Mouse (Mus musculus) MEL (cell line): Measurements from ENCODE around the gene Adam19. TPM values are rescaled to one million over a fixed set of nuclear protein-coding genes. Genes with fewer than 3 reads are reported as not detected.

ENCODE experiments used
- DNase-seq: peaks from one replicate; pipeline ENCODE4 v3.0.0; 2011; ENCODE audit warnings: low read depth, low spot score
- H3K27ac ChIP-seq: 2 replicates; pipeline ENCODE4 v1.5.1; 2012; ENCODE audit warnings: low read depth, mild to moderate bottlenecking, control low read depth, low read length, moderate library complexity; ENCODE audit not compliant: control insufficient read depth
- H3K27me3 ChIP-seq, 2 experiments: fragments of 150-350 bp in 1 of 2; sonication (generic) in 1 of 2; 2 replicates each; pipeline ENCODE4 v1.6.1; 2012; ENCODE audit warnings: low read length in 2 of 2, mild to moderate bottlenecking in 2 of 2, improper control_type of control experiment in 1 of 2, moderate library complexity in 1 of 2; ENCODE audit not compliant: insufficient read depth in 2 of 2, control insufficient read depth in 1 of 2
- H3K36me3 ChIP-seq, 2 experiments: 2 replicates each; pipeline ENCODE4 v1.6.1; 2012 to 2014; ENCODE audit warnings: low read length in 2 of 2, improper control_type of control experiment in 1 of 2, inconsistent platforms in 1 of 2, mild to moderate bottlenecking in 1 of 2; ENCODE audit not compliant: insufficient read depth in 2 of 2, control insufficient read depth in 1 of 2
- H3K4me1 ChIP-seq, 2 experiments: fragments of 150-350 bp in 1 of 2; sonication (generic) in 1 of 2; 2 replicates each; pipeline ENCODE4 v1.6.1; 2012; ENCODE audit warnings: low read length in 2 of 2, improper control_type of control experiment in 1 of 2, mild to moderate bottlenecking in 1 of 2; ENCODE audit not compliant: insufficient read depth in 2 of 2, control insufficient read depth in 1 of 2
- H3K4me3 ChIP-seq, 2 experiments: fragments of 150-350 bp in 1 of 2; sonication (generic) in 1 of 2; 2 replicates each; pipeline ENCODE4 v1.5.1; 2012; ENCODE audit warnings: low read depth in 2 of 2, low read length in 2 of 2, mild to moderate bottlenecking in 2 of 2, moderate library complexity in 2 of 2, control low read depth in 1 of 2, improper control_type of control experiment in 1 of 2; ENCODE audit not compliant: control insufficient read depth in 1 of 2, insufficient read depth in 1 of 2
- H3K79me2 ChIP-seq: 2 replicates; pipeline ENCODE4 v1.6.1; 2012; ENCODE audit warnings: mild to moderate bottlenecking, low read length, moderate library complexity; ENCODE audit not compliant: control insufficient read depth, poor library complexity, insufficient read depth
- H3K9ac ChIP-seq: 2 replicates; pipeline ENCODE4 v1.6.1; 2012; ENCODE audit warnings: low read depth, mild to moderate bottlenecking, control low read depth, low read length, moderate library complexity; ENCODE audit not compliant: control insufficient read depth, poor library complexity, severe bottlenecking
- H3K9me3 ChIP-seq: fragments of 150-350 bp; sonication (generic); replicated peaks from 2 replicates; pipeline ENCODE4 v1.6.1; 2012; ENCODE audit warnings: mild to moderate bottlenecking, low read length, improper control_type of control experiment, moderate library complexity; ENCODE audit not compliant: insufficient read depth
- CHD1 ChIP-seq: IDR thresholded peaks from 2 replicates; pipeline ENCODE4 v1.6.1; 2012; ENCODE audit warnings: low read depth, mild to moderate bottlenecking, inconsistent platforms, low read length, improper control_type of control experiment
- ELF1 ChIP-seq: IDR thresholded peaks from 2 replicates; pipeline ENCODE4 v1.6.1; 2014; ENCODE audit warnings: low read depth, mild to moderate bottlenecking, inconsistent platforms, low read length, improper control_type of control experiment, moderate library complexity
- ETS1 ChIP-seq: IDR thresholded peaks from 2 replicates; pipeline ENCODE4 v1.6.1; 2012; ENCODE audit warnings: low read depth, mild to moderate bottlenecking, inconsistent platforms, low read length, improper control_type of control experiment, moderate library complexity
- GATA1 ChIP-seq: IDR thresholded peaks from 2 replicates; pipeline ENCODE4 v1.6.1; 2011; ENCODE audit warnings: low read depth, low read length, improper control_type of control experiment
- HCFC1 ChIP-seq: IDR thresholded peaks from 2 replicates; pipeline ENCODE4 v1.6.1; 2012; ENCODE audit warnings: low read depth, mild to moderate bottlenecking, inconsistent platforms, low read length, improper control_type of control experiment, moderate library complexity
- JUND ChIP-seq: IDR thresholded peaks from 2 replicates; pipeline ENCODE4 v1.6.1; 2011; ENCODE audit warnings: low read depth, mild to moderate bottlenecking, improper control_type of control experiment, low read length
- MAFK ChIP-seq: IDR thresholded peaks from 2 replicates; pipeline ENCODE4 v1.6.1; 2011; ENCODE audit warnings: low read depth, mild to moderate bottlenecking, low read length, improper control_type of control experiment, borderline replicate concordance
- MAZ ChIP-seq: IDR thresholded peaks from 2 replicates; pipeline ENCODE4 v1.6.1; 2012; ENCODE audit warnings: low read depth, mild to moderate bottlenecking, inconsistent platforms, low read length, improper control_type of control experiment
- MEF2A ChIP-seq: IDR thresholded peaks from 2 replicates; pipeline ENCODE4 v1.6.1; 2014; ENCODE audit warnings: low read depth, mild to moderate bottlenecking, inconsistent platforms, low read length, improper control_type of control experiment; ENCODE audit not compliant: poor library complexity, insufficient replicate concordance, severe bottlenecking; ENCODE audit errors: extremely low read depth
- NRF1 ChIP-seq: IDR thresholded peaks from 2 replicates; pipeline ENCODE4 v1.6.1; 2014; ENCODE audit warnings: low read depth, mild to moderate bottlenecking, inconsistent platforms, low read length, improper control_type of control experiment, moderate library complexity; ENCODE audit not compliant: poor library complexity, insufficient read depth, severe bottlenecking
- POLR2AphosphoS2 ChIP-seq: IDR thresholded peaks from 2 replicates; pipeline ENCODE4 v1.6.1; 2011; ENCODE audit warnings: low read length, improper control_type of control experiment
- POLR2AphosphoS5 ChIP-seq: IDR thresholded peaks from 2 replicates; pipeline ENCODE4 v1.6.1; 2012; ENCODE audit warnings: low read depth, borderline replicate concordance, mild to moderate bottlenecking, inconsistent platforms, low read length, moderate library complexity, mixed read lengths
- RCOR1 ChIP-seq: IDR thresholded peaks from 2 replicates; pipeline ENCODE4 v1.6.1; 2012; ENCODE audit warnings: low read depth, mild to moderate bottlenecking, inconsistent platforms, low read length, improper control_type of control experiment
- SMC3 ChIP-seq: IDR thresholded peaks from 2 replicates; pipeline ENCODE4 v1.6.1; 2011; ENCODE audit warnings: low read depth, low read length, improper control_type of control experiment
- UBTF ChIP-seq: IDR thresholded peaks from 2 replicates; pipeline ENCODE4 v1.6.1; 2012; ENCODE audit warnings: low read depth, mild to moderate bottlenecking, inconsistent platforms, low read length, improper control_type of control experiment, moderate library complexity, borderline replicate concordance; ENCODE audit not compliant: insufficient read depth
- USF1 ChIP-seq: IDR thresholded peaks from 2 replicates; pipeline ENCODE4 v1.6.1; 2014; ENCODE audit warnings: low read depth, mild to moderate bottlenecking, inconsistent platforms, low read length, improper control_type of control experiment, moderate library complexity
- USF2 ChIP-seq, 2 experiments: IDR thresholded peaks; 2 replicates each; pipeline ENCODE4 v1.6.1; 2011 to 2012; ENCODE audit warnings: improper control_type of control experiment in 2 of 2, low read length in 2 of 2, borderline replicate concordance in 1 of 2, inconsistent platforms in 1 of 2, low read depth in 1 of 2, mild to moderate bottlenecking in 1 of 2; ENCODE audit not compliant: insufficient read depth in 1 of 2
- ZC3H11A ChIP-seq: IDR thresholded peaks from 2 replicates; pipeline ENCODE4 v1.6.1; 2012; ENCODE audit warnings: low read depth, mild to moderate bottlenecking, inconsistent platforms, low read length, improper control_type of control experiment
- ZKSCAN1 ChIP-seq: IDR thresholded peaks from 2 replicates; pipeline ENCODE4 v1.6.1; 2012; ENCODE audit warnings: low read depth, mild to moderate bottlenecking, inconsistent platforms, low read length, improper control_type of control experiment, moderate library complexity
- ZMIZ1 ChIP-seq: IDR thresholded peaks from 2 replicates; pipeline ENCODE4 v1.6.1; 2012; ENCODE audit warnings: low read depth, mild to moderate bottlenecking, inconsistent platforms, low read length, improper control_type of control experiment, moderate library complexity
- ZNF384 ChIP-seq: IDR thresholded peaks from 2 replicates; pipeline ENCODE4 v1.6.1; 2012; ENCODE audit warnings: low read depth, mild to moderate bottlenecking, inconsistent platforms, low read length, improper control_type of control experiment
- polyA plus RNA-seq, 2 experiments: library from polyadenylated mRNA; stranded (reverse) in 1 of 2; unstranded in 1 of 2; fragments of >175 nt in 1 of 2; fragments of >200 nt in 1 of 2; gene quantifications; 2 replicates each; pipeline versions ENCODE4 v1.2.1 to v1.2.4; 2012; ENCODE audit warnings: low replicate concordance in 2 of 2, low read depth in 1 of 2; ENCODE audit not compliant: insufficient read length in 2 of 2, insufficient read depth in 1 of 2, missing spikeins in 1 of 2
- total RNA-seq: library from RNA; depleted of rRNA; stranded (reverse); fragments of 300-350 nt; gene quantifications from 2 replicates; pipeline ENCODE4 v1.2.3, GENCODE M21; 2012

Adam19 gene
- total and polyA plus RNA-seq, 3 experiments: 0.12 to 0.19 TPM; not detected in 1

DNA sequence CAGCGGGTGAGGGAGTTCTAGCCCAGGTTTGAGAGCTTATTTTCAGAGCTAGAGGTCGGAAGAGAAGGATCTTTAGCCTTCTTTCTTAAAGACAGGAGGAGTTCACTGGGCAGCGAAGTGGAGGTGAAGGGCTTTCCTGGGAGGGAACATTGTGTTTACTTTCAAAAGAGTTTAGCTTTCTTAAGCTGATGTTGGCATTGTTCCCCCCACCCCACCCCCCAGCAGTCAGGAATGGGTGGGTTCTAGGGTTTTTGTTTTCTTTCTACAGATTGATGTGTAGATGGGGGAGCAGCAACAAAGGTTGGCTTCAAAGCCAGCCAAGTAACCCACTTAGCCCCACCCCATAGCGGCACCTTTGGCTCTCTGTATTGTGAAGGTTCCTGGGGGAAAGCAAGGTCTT is 59.2 kb downstream of the Adam19 start:
- Histone ChIP-seq H3K4me3 (no peak overlapping the region), H3K4me1 (no peaks in the 10 kb centered on the region), H3K9me3 (no peaks in the 10 kb centered on the region)
- TF ChIP-seq ZKSCAN1 (no peak), USF1 (no peak), UBTF (no peak), CHD1 (no peak), MAZ (no peak), POLR2AphosphoS2 (no peak), SMC3 (no peak), GATA1 (no peak), ELF1 (no peak), USF2 (IDR thresholded peaks at IDR 0.05; ENCODE audit: borderline replicate concordance in 1 of 2, insufficient read depth in 1 of 2, low read depth in 1 of 2, low read length in 2 of 2) (no peak), MAFK (no peak), ZC3H11A (no peak), ETS1 (no peak), HCFC1 (no peak), MEF2A (no peak), JUND (no peak), RCOR1 (no peak), ZMIZ1 (no peak)
- TF ChIP-seq, all 39 proteins: peak for 0
- no peaks in the 10 kb centered on the region for H3K36me3 ChIP-seq
- no peak overlapping the region for H3K9ac ChIP-seq
- no peak for DNase-seq
- no peak overlapping the region for H3K27ac ChIP-seq
- H3K79me2 ChIP-seq: no peaks in the 10 kb centered on the region
- H3K27me3 ChIP-seq: peaks cover 15 to 21% of the 10 kb centered on the region in 2 experiments

DNA sequence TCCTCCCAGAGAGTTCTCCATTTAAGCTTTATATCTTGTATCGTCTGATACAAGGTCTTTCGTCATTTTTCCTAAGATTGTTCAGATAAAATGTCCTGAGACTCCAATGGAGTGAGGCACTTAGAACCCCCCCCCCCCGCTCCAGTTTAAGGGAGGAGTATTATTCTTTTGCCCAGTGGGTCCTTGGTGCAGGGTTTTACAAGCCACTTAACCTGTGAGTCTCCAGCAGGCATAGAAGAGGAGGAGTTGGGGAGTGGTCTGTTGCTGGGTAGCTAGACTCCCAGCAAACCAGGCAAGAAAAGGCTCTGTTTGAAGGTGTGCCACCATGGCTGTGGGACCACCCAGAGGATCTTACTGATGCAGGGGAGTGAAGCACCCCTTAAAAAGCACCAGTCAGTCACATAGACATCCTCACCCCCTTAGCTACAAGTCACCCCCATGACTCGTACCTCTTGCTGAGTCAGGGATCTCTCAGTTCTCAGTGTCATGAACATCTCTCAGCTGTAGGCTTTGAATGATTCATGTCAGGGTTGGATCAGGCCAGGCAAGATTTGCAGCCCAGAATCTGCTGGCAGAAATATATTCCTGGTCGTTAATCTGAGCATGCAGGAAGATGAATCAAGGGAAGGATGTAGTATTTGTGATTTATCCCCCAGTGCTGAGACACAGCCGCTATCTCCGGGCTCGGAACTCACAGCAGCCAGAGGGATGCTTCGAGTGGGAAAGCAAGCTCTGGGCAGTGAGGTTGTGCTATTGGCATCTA is 59.8 kb downstream of the Adam19 start:
- Histone ChIP-seq H3K27ac (no peak overlapping the region), H3K9ac (no peak overlapping the region), H3K4me3 (no peak overlapping the region), H3K79me2 (no peaks in the 10 kb centered on the region), H3K27me3 (peaks cover 16 to 26% of the 10 kb centered on the region in 2 experiments), H3K4me1 (no peaks in the 10 kb centered on the region), H3K36me3 (no peaks in the 10 kb centered on the region), H3K9me3 (no peaks in the 10 kb centered on the region)
- TF ChIP-seq MEF2A (no peak), USF1 (no peak), POLR2AphosphoS5 (no peak), ZNF384 (no peak), NRF1 (no peak), GATA1 (no peak)
- no peak for DNase-seq
